Mouse (Mus musculus) ES-Bruce4 (cell line): ENCODE measurements at regions not wholly inside any gene's neighbourhood (a gene's known extent, or its start where the extent isn't known, plus 50 kb on each side); places are given as distances from the start of the nearest gene placed in this dataset.

Experiments used
- H3K27ac ChIP-seq: 2 replicates; pipeline ENCODE4 v1.5.1; 2012; ENCODE audit warnings: low read length, inconsistent platforms; ENCODE audit not compliant: insufficient read depth
- H3K27me3 ChIP-seq: 2 replicates; pipeline ENCODE4 v1.6.1; 2012; ENCODE audit warnings: mild to moderate bottlenecking, low read length, inconsistent platforms; ENCODE audit not compliant: control insufficient read depth, poor library complexity, insufficient read depth, severe bottlenecking
- H3K36me3 ChIP-seq: 2 replicates; pipeline ENCODE4 v1.6.1; 2012; ENCODE audit warnings: inconsistent platforms, mild to moderate bottlenecking, low read length, moderate library complexity; ENCODE audit not compliant: control insufficient read depth, poor library complexity, insufficient read depth, severe bottlenecking
- H3K4me1 ChIP-seq: one replicate; pipeline ENCODE4 v1.8.1; 2011; ENCODE audit warnings: low read length; ENCODE audit not compliant: control insufficient read depth, insufficient read depth
- H3K4me3 ChIP-seq: 2 replicates; pipeline ENCODE4 v1.5.1; 2011; ENCODE audit warnings: low read depth, mild to moderate bottlenecking, low read length
- H3K9ac ChIP-seq: 2 replicates; pipeline ENCODE4 v1.6.1; 2012; ENCODE audit warnings: low read depth, mild to moderate bottlenecking, inconsistent platforms; ENCODE audit not compliant: poor library complexity, severe bottlenecking
- H3K9me3 ChIP-seq: replicated peaks from 2 replicates; pipeline ENCODE4 v1.6.1; 2012; ENCODE audit warnings: mild to moderate bottlenecking, low read length, inconsistent platforms; ENCODE audit not compliant: control insufficient read depth, poor library complexity, insufficient read depth, severe bottlenecking
- CTCF ChIP-seq: IDR thresholded peaks from one replicate; pipeline ENCODE4 v1.8.1; 2011; ENCODE audit warnings: low read depth, low read length
- EP300 ChIP-seq: IDR thresholded peaks from 2 replicates; pipeline ENCODE4 v1.6.1; 2011; ENCODE audit warnings: low read depth, low read length; ENCODE audit not compliant: insufficient read depth
- POLR2A ChIP-seq: IDR thresholded peaks from one replicate; pipeline ENCODE4 v1.8.1; 2011; ENCODE audit warnings: low read length; ENCODE audit not compliant: insufficient read depth

GRCm38 (mm10) chr3:154387271-154387670, 56.8 kb upstream of the Lhx8 start:
- H3K27me3 ChIP-seq, result no peaks in the 10 kb centered on the region; the same call in none of the 2 replicates
- TF ChIP-seq EP300 (no peak), POLR2A (no peak), CTCF (no peak)
- H3K4me3 ChIP-seq, result no peak overlapping the region
- H3K36me3 ChIP-seq, result no peaks in the 10 kb centered on the region
- no peak overlapping the region for H3K9ac ChIP-seq
- H3K27ac ChIP-seq, result no peak overlapping the region
- peaks cover 3% of the 10 kb centered on the region for H3K4me1 ChIP-seq
- no peaks in the 10 kb centered on the region for H3K9me3 ChIP-seq

- H3K4me1 ChIP-seq, result peaks cover 3% of the 10 kb centered on the region
- no peak overlapping the region for H3K27ac ChIP-seq
- no peaks in the 10 kb centered on the region for H3K36me3 ChIP-seq
- no peak overlapping the region for H3K9ac ChIP-seq
- H3K27me3 ChIP-seq, result no peaks in the 10 kb centered on the region; the same call in none of the 2 replicates
- H3K9me3 ChIP-seq, result no peaks in the 10 kb centered on the region
- TF ChIP-seq EP300, result no peak
- no peak overlapping the region for H3K4me3 ChIP-seq
Measured at GRCm38 (mm10) chr3:154385831-154386312, 55.4 kb upstream of the Lhx8 start.

- TF ChIP-seq CTCF (no peak), EP300 (no peak), POLR2A (no peak)
- no peak overlapping the region for H3K27ac ChIP-seq
Measured at GRCm38 (mm10) chr3:154382811-154383210, 52.4 kb upstream of the Lhx8 start.

GRCm38 (mm10) chr3:154381561-154381960, 51.1 kb upstream of the Lhx8 start:
- peaks cover 3% of the 10 kb centered on the region for H3K4me1 ChIP-seq
- H3K9ac ChIP-seq, result no peak overlapping the region
- H3K4me3 ChIP-seq, result no peak overlapping the region
- H3K36me3 ChIP-seq, result no peaks in the 10 kb centered on the region
- H3K27me3 ChIP-seq, result peaks cover 2% of the 10 kb centered on the region
- H3K9me3 ChIP-seq, result no peaks in the 10 kb centered on the region
- no peak overlapping the region for H3K27ac ChIP-seq
- TF ChIP-seq POLR2A (no peak), EP300 (0 out of 2 replicates have a peak, but pooled peaks have one; percentile 23)

More at GRCm38 (mm10) chr3:154382811-154383210, 52.4 kb upstream of the Lhx8 start:
- Histone ChIP-seq H3K36me3 (no peaks in the 10 kb centered on the region), H3K9ac (no peak overlapping the region), H3K27me3 (peaks cover 2% of the 10 kb centered on the region), H3K9me3 (no peaks in the 10 kb centered on the region), H3K4me1 (peaks cover 3% of the 10 kb centered on the region), H3K4me3 (no peak overlapping the region)
